ENCODE assay signal across 8 mouse cellular contexts in the genomic region with DNA sequence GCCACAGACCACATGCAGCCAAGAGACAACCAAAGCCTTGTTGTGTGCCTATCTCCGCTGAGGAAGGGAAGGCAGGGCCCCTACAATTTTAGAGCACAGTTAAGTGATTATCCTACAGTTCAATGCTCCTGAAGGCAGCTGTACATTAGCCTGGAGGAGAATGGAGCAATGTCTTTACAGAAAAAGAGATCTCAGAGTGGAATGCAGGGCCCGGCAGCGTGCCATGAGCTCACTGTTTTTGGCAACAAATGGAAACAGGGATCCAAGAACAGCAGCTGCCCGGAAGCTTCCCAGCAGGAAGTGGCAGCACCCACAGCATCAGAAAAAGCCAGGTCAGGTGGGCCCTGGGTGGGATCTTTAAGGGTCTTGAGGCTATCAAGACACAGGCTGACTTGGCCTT. TPM values are rescaled to one million over a fixed set of nuclear protein-coding genes. Genes with fewer than 3 reads are reported as not detected.
DNase-seq lines count a peak whose midpoint lies in the region; ATAC-seq lines count a peak whose summit lies in the region.

No protein-coding gene starts in this region.

- no peaks in the 10 kb centered on the region for H3K36me3 ChIP-seq in forebrain, embryonic 10.5 days (replicated peaks)

- intact Hi-C loops in left cerebral cortex, postnatal 10 days (cut with DNase I) = no loop called here

- no peaks in the 10 kb centered on the region for H3K9me3 ChIP-seq in forebrain, embryonic 10.5 days

- no peaks in the 10 kb centered on the region for H3K27me3 ChIP-seq in forebrain, embryonic 10.5 days (ENCODE audit: poor library complexity, severe bottlenecking)

- no peak overlapping the region for H3K4me3 ChIP-seq in forebrain, embryonic 10.5 days

- WGBS in forebrain, embryonic 10.5 days = 77% methylated on average over 4 of the region's 4 CpGs

- DNase-seq in layer of hippocampus, adult 11-12 months (ENCODE audit: low spot score) = peak; percentile 44
- no peak for DNase-seq in layer of hippocampus, adult 9-11 months
- DNase-seq in forebrain, embryonic 10.5 days (ENCODE audit: extremely low spot score, low spot score) = no peak
- DNase-seq in gastrocnemius, adult 8-10 months (ENCODE audit: low spot score in 2 of 2) = peak; percentile 12
- peak; percentile 58 to 69 for DNase-seq in left cerebral cortex, postnatal 10 days (ENCODE audit: extremely low spot score in 1 of 2, low spot score in 2 of 2)
- no peak for DNase-seq in cerebellum, adult 18-20 months
- DNase-seq in spleen, postnatal 36 days (ENCODE audit: low spot score in 2 of 2) = no peak

- ATAC-seq in monocyte, adult 5-6 weeks (replicated peaks; ENCODE audit: insufficient number of reproducible peaks, low FRiP score, low TSS enrichment, poor library complexity, severe bottlenecking) = no peak

- H3K27ac ChIP-seq in forebrain, embryonic 10.5 days = peak overlapping the region; percentile 3; the same call in 1 of the 2 replicates

- peaks cover 28% of the 10 kb centered on the region for H3K4me1 ChIP-seq in forebrain, embryonic 10.5 days

RNA-seq across cellular contexts. Expression of gene Gm10260, which starts 3.4 kb away (rescaled TPM):
- polyA plus RNA-seq in forebrain, embryonic 10.5 days (2016; fragmentation: Nextera tagmentation; extraction: Ambion mirVana) = 5.5 and 6.2 TPM in 2 replicates
- total RNA-seq in gastrocnemius, adult 8-10 months (2022) = 100 to 1,000 TPM in 3 of 4 experiments, 10 to 100 TPM in 1; 78.9 to 137 (median 104) TPM
- 100 to 1,000 TPM; 113 to 120 TPM for total RNA-seq in left cerebral cortex, postnatal 10 days (2021)
- 5.4 to 13.1 TPM (median 10.0 TPM) in 3 replicates for total RNA-seq in monocyte, adult 5-6 weeks (2017)

Comparison
In these comparisons a context has a peak if more than half of its experiments do, and no peak if none do; other contexts are left out.
1. DNase-seq: peak in layer of hippocampus, adult 11-12 months (single experiment), gastrocnemius, adult 8-10 months (2 of 2) and left cerebral cortex, postnatal 10 days (2 of 2); none in layer of hippocampus, adult 9-11 months (single experiment), forebrain, embryonic 10.5 days (single experiment), cerebellum, adult 18-20 months (0 of 2) and spleen, postnatal 36 days (0 of 2).